Mouse (Mus musculus): ENCODE results near the gene Hypm. TPM values are rescaled to one million over a fixed set of nuclear protein-coding genes. Genes with fewer than 3 reads are reported as not detected.

Gene Hypm
- polyA plus RNA-seq (2014; fragmentation: Illumina TruSeq; extraction: RNeasy Lipid Tissue Mini Kit (QIAGEN cat#74804); ENCODE audit: low replicate concordance) = not detected

GRCm38 (mm10) chrX:9846628-9847027, at the start of gene Hypm:
Gene Hypm, plus strand, starts transcription at chrX:9846928.

GRCm38 (mm10) chrX:9849403-9849802, 2.7 kb downstream of the Hypm start, which contains the start of gene H2al3:
Gene H2al3, plus strand, starts transcription at chrX:9849703.

GRCm38 (mm10) chrX:9885322-9885721, 38.6 kb downstream of the Hypm start, which contains the start of gene Sytl5:
Gene Sytl5, plus strand, starts transcription at chrX:9885622.

Other genes with a start within 250 kb of the Hypm start
- 183 TPM for gene Dynlt3, start 183.9 kb upstream of the Hypm start, polyA plus RNA-seq (2014; fragmentation: Illumina TruSeq; extraction: RNeasy Lipid Tissue Mini Kit (QIAGEN cat#74804); ENCODE audit: low replicate concordance)
- gene H2al3, start 2.8 kb downstream of the Hypm start, polyA plus RNA-seq (2014; fragmentation: Illumina TruSeq; extraction: RNeasy Lipid Tissue Mini Kit (QIAGEN cat#74804); ENCODE audit: low replicate concordance) = not detected
- 1.1 TPM for gene Sytl5, start 38.7 kb downstream of the Hypm start, polyA plus RNA-seq (2014; fragmentation: Illumina TruSeq; extraction: RNeasy Lipid Tissue Mini Kit (QIAGEN cat#74804); ENCODE audit: low replicate concordance)

All from small intestine, adult 10 weeks (tissue).